Mouse (Mus musculus) hindlimb bud, embryonic 11.5 days (tissue): Measurements from ENCODE around the gene Hipk2.

Source experiments
- DNase-seq: peaks from one replicate; pipeline ENCODE4 v3.0.0-alpha.2; 2012; ENCODE audit warnings: low read depth, low spot score; ENCODE audit errors: extremely low spot score

Hipk2 gene

GRCm38 (mm10) chr6:38902820-38903439 is 27.0 kb upstream of the Hipk2 start:
- DNase-seq: no peak

- DNase-seq: no peak
These were observed 25.7 kb upstream of the Hipk2 start for GRCm38 (mm10) chr6:38901636-38902035.

GRCm38 (mm10) chr6:38901152-38901551 is 25.2 kb upstream of the Hipk2 start:
- DNase-seq: no peak

- DNase-seq: no peak
These were observed 24.6 kb upstream of the Hipk2 start for GRCm38 (mm10) chr6:38900479-38901126.

GRCm38 (mm10) chr6:38900073-38900472 is 24.1 kb upstream of the Hipk2 start:
- DNase-seq: no peak

GRCm38 (mm10) chr6:38893615-38894014 is 17.6 kb upstream of the Hipk2 start:
- no peak for DNase-seq

DNA sequence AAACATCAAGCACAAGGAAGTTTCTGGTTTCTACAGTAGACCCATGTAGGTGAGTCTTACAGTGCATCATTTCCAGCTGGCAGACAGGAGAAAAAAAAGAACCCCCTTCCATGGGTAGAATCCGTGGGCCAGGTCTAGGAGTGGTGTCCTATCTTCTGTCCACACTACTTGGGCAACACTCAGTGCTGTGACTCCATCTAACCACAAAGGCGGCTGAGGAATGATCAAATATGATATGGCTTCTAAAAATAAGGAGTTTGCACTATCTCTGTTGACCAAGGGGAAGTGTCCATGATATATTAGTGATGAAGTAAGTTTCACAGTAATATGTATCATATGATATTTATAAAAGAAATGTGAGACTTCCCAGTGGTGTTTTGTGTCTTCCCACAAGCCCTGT is 16.1 kb upstream of the Hipk2 start:
- no peak for DNase-seq

DNA sequence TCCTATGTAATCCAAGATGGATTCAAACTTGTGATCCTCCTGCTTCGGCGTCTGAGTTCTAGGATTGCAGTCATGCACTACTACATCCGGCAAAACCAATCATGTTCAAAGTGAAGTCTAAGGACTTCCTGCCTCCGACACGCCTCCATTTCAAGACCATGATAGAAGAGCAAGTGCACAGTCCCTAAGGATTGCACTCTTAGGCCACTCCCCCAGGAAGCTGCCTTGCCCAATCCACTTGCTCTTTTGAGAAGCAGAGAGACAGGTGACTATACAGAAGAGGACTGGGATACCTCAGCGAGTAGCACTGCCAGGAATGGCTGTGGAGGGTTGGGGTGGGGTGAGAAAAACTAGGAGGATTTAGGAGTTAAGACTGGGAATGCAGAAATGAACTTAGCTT is 13.2 kb upstream of the Hipk2 start:
- DNase-seq: no peak

- DNase-seq: no peak
These were observed 11.5 kb upstream of the Hipk2 start for GRCm38 (mm10) chr6:38887436-38887835.

GRCm38 (mm10) chr6:38885132-38885531 is 9.2 kb upstream of the Hipk2 start:
- DNase-seq: no peak

- DNase-seq: no peak
These were observed 8.5 kb upstream of the Hipk2 start for GRCm38 (mm10) chr6:38884482-38884881.

DNA sequence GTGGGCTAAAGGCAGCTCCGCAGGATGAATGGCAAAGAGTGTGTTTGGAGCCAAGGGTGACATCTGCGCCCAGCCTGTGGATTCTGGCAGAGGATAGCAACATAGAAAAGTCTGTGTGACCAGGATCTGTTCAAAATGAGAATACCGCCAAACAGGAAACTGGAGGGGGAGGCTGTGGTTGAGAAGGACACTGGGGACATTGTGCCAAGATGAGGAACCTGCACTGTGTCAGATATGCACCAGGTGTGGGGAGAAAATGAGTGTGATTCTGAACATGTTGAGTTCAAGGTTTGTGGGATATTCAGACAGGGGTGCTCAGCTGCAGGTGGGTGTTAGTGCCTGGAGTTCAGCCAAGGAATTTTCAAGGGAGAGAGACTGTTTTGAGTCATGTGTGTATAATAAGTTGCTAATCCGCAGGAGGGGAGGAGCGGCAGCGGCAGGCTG is 6.8 kb upstream of the Hipk2 start:
- DNase-seq: no peak

- DNase-seq: no peak
These were observed 6.0 kb upstream of the Hipk2 start for GRCm38 (mm10) chr6:38881975-38882374.

- no peak for DNase-seq
These were observed 5.5 kb upstream of the Hipk2 start for GRCm38 (mm10) chr6:38881468-38881867.

GRCm38 (mm10) chr6:38877674-38878073 is 1.7 kb upstream of the Hipk2 start:
- DNase-seq: no peak

DNA sequence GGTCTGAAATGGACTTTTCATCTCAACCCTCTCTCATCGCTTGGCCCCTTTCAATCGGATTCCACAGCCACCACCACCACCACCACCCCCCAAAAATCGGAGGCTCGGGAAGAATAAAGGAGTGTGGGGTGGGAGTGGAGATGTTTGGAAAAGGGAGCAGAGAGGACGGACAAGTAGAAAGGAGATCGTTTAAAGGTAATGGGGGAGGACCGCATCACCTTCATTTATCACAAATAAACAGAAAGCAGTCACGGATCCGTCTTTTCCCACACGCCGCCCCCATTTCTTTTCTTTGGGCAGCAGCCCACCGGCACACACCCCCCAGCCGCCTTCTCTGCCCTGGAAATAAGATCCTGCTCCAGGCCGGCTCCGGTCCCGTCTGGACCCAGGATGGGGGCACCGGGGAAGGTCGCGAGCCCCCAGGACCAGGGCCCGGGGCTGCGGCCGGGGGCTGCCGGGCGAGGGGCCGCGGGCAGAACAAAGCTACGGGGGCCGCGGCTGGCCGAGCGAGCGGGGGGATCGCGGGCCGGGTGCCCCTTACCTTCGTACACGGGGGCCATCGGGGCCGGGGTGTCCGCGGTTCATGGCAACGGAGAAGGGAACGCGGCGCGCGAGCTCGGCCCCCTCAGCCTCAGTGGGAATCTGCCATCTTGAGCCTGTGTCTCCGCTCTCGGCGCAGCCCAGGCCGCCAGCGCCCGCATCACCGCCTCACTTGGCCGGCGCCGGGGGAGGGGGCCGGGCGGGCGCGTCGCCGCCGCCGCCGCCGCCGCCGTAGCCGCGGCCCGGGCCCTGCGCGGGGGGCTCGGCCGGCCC is 501 bp downstream of the Hipk2 start, which contains the start of gene Tbxas1:
TSS of gene Tbxas1 (plus strand) at position 147 of the 813 bp plus-strand sequence.
- no peak for DNase-seq

DNA sequence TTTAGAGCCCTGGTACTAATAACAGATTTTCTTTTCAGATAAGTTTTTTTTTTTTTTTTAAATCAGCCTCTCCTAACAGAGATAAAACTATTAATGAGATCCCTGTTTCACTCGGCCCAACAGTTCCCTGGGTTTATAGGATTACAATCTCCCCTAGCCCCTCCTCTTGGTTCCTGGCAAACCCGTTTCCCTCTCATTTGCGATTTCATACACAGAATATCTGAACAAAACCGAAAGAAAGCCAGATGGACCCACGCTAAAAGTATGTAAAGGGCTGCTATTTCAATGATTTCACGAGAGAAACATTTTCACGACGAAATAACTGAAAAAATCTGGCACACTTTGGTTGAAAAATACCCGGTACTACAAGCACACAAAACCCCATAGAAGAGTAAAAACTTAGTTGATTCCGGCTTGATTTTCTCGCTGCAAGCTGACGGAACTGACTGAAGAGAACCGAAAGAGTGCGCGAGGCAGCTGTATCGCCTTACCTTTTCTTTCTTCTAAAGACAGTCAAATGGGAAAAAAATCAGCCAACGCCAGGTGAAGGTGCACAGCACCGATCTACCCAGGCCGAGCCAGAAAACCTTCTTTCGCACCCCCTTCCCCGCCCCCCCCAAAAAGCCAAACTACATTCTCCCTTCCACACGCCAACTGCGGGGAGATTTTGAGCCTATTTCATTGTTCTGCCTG is 1.3 kb downstream of the Hipk2 start:
- DNase-seq: no peak

DNA sequence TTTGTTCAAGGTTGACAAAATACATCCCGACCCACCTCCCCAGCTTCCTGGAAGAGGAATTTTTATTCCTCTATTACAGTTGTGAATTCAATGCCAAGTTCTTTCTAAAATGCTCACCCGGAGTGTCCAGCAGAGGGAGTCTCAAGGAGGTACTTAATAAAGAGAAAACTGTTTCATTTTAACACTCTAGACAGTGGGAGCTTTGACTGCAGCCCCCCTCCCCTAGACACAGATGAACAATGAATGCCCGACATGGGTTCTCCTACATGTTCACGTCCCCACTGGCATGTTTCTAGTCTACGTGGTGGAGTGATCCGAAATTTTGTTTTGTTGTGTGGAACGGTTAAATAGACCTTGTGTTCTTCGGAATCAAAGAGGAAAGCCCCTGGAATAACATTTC is 1.9 kb downstream of the Hipk2 start:
- peak; percentile 81 for DNase-seq

DNA sequence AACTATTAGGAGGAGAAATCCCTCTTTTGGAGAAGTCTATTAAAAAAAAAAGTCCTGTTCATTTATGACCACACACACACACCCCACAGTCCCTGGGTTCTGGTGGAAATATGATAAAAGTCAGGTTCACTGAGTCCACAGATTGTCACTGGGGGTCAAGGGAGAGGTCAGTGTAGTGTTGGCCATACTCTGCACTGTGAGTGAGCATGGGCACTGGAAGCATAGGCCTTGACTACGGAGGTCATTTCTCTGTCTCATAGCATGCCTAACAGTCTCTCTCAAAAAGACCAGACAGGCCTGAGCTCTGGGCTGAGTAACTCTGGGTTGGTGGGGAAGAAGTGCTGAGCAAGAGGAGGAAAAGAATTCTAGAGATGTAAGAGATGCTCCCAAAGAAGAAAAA is 2.6 kb downstream of the Hipk2 start:
- DNase-seq: no peak

DNA sequence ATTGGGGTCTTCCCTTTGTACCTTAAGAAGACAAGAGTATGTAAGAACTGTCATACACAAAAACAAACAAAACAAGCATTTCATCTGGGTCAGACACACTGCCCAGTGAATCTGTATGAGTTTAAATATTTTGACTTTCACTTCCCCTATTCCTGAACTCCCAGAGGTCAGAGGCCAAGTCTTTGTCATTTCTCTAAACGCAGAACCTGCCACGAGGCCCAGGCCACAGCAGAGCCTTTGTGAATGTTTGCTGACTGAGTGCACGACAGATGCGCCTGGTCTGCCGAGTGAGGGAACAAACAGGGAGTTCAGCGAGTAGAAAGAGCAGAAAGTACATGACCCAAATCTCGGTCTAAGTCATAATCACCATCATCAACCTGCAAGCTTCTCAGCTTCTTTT is 4.9 kb downstream of the Hipk2 start:
- no peak for DNase-seq

DNA sequence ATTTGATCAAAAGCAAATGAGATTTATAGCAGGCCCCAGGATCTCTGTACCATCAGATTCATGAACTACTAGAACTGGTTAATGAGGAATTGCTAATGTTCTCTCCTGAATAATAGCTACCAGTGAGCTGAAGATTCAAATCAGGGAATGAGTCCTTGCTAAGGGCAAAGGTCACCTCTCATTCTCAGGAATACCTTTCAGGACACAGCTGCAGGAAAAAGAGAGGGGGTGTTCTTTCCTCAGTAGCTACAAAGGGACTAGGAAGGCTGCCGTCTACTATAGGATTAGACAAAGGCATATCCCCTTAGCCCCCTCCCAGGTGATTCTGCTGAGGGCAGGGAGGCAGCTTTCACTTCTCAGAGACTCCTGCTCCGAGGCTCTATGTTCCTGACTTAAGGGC is 5.9 kb downstream of the Hipk2 start:
- no peak for DNase-seq
